Mouse (Mus musculus) heart, embryonic 11.5 days (tissue): ENCODE results near the gene Adgb. TPM values are rescaled to one million over a fixed set of nuclear protein-coding genes. Genes with fewer than 3 reads are reported as not detected.

Experiments
- ATAC-seq: fragments of 200-750 bp; cut with Nextera tagmentation; replicated peaks from 2 replicates; pipeline ENCODE4 v1.8.0; 2017; ENCODE audit warnings: moderate library complexity; ENCODE audit not compliant: insufficient number of reproducible peaks, low FRiP score, low TSS enrichment
- H3K27ac ChIP-seq: fragments of 300-500 bp; sonication (generic); 2 replicates; pipeline ENCODE4 v1.5.1; 2014; ENCODE audit warnings: mild to moderate bottlenecking, low read depth, low read length
- H3K27me3 ChIP-seq: fragments of 300-500 bp; sonication (generic); 2 replicates; pipeline ENCODE4 v1.6.1; 2014; ENCODE audit warnings: mild to moderate bottlenecking, low read length, mixed read lengths; ENCODE audit not compliant: control insufficient read depth, insufficient read depth
- H3K36me3 ChIP-seq: fragments of 300-500 bp; sonication (generic); 2 replicates; pipeline ENCODE4 v1.6.1; 2014; ENCODE audit warnings: mild to moderate bottlenecking, low read length, moderate library complexity, mixed read lengths; ENCODE audit not compliant: control insufficient read depth, insufficient read depth
- H3K4me1 ChIP-seq: fragments of 300-500 bp; sonication (generic); 2 replicates; pipeline ENCODE4 v1.6.1; 2014; ENCODE audit warnings: low read length; ENCODE audit not compliant: control insufficient read depth, insufficient read depth
- H3K4me2 ChIP-seq: fragments of 300-500 bp; sonication (generic); 2 replicates; pipeline ENCODE4 v1.6.1; 2014; ENCODE audit warnings: mild to moderate bottlenecking, moderate library complexity
- H3K4me3 ChIP-seq: fragments of 300-500 bp; sonication (generic); 2 replicates; pipeline ENCODE4 v1.5.1; 2014; ENCODE audit warnings: low read depth, low read length
- H3K9ac ChIP-seq: fragments of 300-500 bp; sonication (generic); 2 replicates; pipeline ENCODE4 v1.6.1; 2014; ENCODE audit warnings: mild to moderate bottlenecking, low read depth, low read length, moderate library complexity
- H3K9me3 ChIP-seq: fragments of 300-500 bp; sonication (generic); replicated peaks from 2 replicates; pipeline ENCODE4 v1.6.1; 2016; ENCODE audit warnings: low read length; ENCODE audit not compliant: control insufficient read depth
- WGBS: fragments of 180-500 bp; shearing (Covaris S2); extraction: QIAGEN DNeasy Blood & Tissue Kit; methylation state at CpG from one replicate; pipeline ENCODE4 v1.1.7; 2014; ENCODE audit not compliant: insufficient replicate concordance; 5-methylcytosine and 5-hydroxymethylcytosine counted together
- polyA plus RNA-seq: library from polyadenylated mRNA; unstranded; fragments of >200 nt; fragmentation: Nextera tagmentation; extraction: Ambion mirVana; gene quantifications from 2 replicates; pipeline ENCODE4 v1.2.1, GENCODE M21; 2014

Adgb gene
- polyA plus RNA-seq, 1 experiment from 2014 or later, result 0.24 TPM

DNA sequence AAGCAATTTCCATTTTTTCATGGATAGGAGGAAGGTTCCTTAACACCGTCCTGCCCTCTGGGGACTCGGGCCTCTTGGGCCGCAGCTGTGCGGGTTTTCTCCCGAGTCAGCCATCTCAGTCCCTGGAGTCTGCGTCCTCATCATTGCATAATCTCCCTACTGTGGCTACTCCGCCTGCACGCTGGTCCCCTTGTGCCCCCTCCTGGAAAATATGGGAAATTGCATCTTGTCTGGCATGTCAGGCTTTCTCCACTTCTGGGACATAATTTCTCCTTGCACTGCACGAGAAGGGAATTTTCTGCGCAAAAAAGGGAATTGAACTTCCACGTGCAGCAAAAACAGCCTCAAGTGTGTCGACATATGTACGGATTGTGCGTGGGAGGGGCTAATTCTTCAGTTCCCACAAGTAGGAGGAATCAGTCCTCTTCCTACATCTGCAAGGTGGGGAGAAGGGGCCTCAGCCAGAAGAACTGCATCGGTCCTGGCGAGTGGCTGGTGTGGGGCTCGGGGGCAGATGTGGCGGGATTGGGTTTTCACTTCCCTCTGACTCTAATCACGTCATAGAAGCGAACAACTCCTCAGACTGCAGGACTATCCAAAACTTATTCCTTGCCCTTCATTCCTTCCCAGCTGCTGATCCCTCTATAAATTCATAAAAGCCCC lies 150.9 kb downstream of the Adgb start:
- Histone ChIP-seq H3K36me3 (no peaks in the 10 kb centered on the region), H3K27me3 (no peaks in the 10 kb centered on the region), H3K4me1 (no peaks in the 10 kb centered on the region), H3K9me3 (no peaks in the 10 kb centered on the region), H3K4me3 (peak overlapping the region; percentile 10; the same call in 1 of the 2 replicates), H3K9ac (no peak overlapping the region), H3K27ac (no peak overlapping the region), H3K4me2 (peak overlapping the region; percentile 52)
- ATAC-seq, result peak; percentile 78
- WGBS, result 10% methylated on average over 20 of the region's 20 CpGs

- Histone ChIP-seq H3K4me3 (peak overlapping the region; percentile 10; the same call in 1 of the 2 replicates), H3K36me3 (no peaks in the 10 kb centered on the region), H3K9ac (no peak overlapping the region), H3K9me3 (no peaks in the 10 kb centered on the region), H3K4me2 (peak overlapping the region; percentile 52), H3K27ac (no peak overlapping the region), H3K4me1 (no peaks in the 10 kb centered on the region), H3K27me3 (no peaks in the 10 kb centered on the region)
- no peak for ATAC-seq
- 61% methylated on average over 10 of the region's 10 CpGs for WGBS
Observed at GRCm38 (mm10) chr10:10320364-10321083, 151.6 kb downstream of the Adgb start.

- Histone ChIP-seq H3K4me1 (no peaks in the 10 kb centered on the region), H3K27ac (no peak overlapping the region), H3K9ac (no peak overlapping the region), H3K27me3 (no peaks in the 10 kb centered on the region), H3K36me3 (no peaks in the 10 kb centered on the region), H3K9me3 (no peaks in the 10 kb centered on the region), H3K4me3 (no peak overlapping the region), H3K4me2 (no peak overlapping the region)
- WGBS, result 82% methylated on average over 3 of the region's 3 CpGs
- no peak for ATAC-seq
Observed at GRCm38 (mm10) chr10:10318086-10318485, 154.0 kb downstream of the Adgb start.

GRCm38 (mm10) chr10:10315631-10316030 lies 156.5 kb downstream of the Adgb start:
- H3K27me3 ChIP-seq, result no peaks in the 10 kb centered on the region
- H3K36me3 ChIP-seq, result no peaks in the 10 kb centered on the region
- no peak overlapping the region for H3K4me2 ChIP-seq
- 89% methylated on average over 2 of the region's 2 CpGs for WGBS
- ATAC-seq, result no peak
- H3K9me3 ChIP-seq, result no peaks in the 10 kb centered on the region
- H3K27ac ChIP-seq, result no peak overlapping the region
- no peak overlapping the region for H3K4me3 ChIP-seq
- no peak overlapping the region for H3K9ac ChIP-seq
- no peaks in the 10 kb centered on the region for H3K4me1 ChIP-seq

GRCm38 (mm10) chr10:10314521-10314920 lies 157.6 kb downstream of the Adgb start:
- ATAC-seq, result no peak
- H3K4me2 ChIP-seq, result no peak overlapping the region
- H3K4me3 ChIP-seq, result no peak overlapping the region
- H3K4me1 ChIP-seq, result no peaks in the 10 kb centered on the region
- 75% methylated on average over 5 of the region's 5 CpGs for WGBS
- no peaks in the 10 kb centered on the region for H3K9me3 ChIP-seq
- no peak overlapping the region for H3K27ac ChIP-seq
- H3K9ac ChIP-seq, result no peak overlapping the region
- H3K36me3 ChIP-seq, result no peaks in the 10 kb centered on the region
- H3K27me3 ChIP-seq, result no peaks in the 10 kb centered on the region

DNA sequence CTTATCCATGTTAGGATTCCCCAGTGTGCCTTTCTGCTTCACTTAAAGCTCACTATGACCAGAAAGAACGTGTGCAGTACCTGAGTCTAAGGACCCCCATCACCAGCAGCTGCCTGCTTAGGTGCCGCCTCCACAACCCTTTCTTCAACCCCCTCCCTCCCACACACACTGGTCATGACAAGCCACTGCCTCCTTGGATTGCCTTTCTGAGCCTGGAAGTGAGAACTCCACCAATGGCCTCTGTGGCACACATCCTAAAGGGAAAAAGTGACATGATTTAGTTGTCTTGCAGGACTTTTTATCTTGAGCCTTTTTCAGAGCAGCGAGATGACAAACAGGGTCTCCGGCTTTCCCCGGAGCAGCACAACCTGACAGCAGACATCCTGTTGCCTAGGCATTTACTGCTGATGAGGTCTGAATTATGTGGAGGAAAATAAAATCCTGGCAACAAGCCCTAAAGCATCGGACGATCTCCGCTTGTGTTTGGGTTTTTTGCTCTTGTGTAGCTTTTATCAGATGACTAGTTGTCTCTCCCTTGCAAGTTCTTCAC lies 162.2 kb downstream of the Adgb start:
- Histone ChIP-seq H3K9me3 (no peaks in the 10 kb centered on the region), H3K9ac (no peak overlapping the region), H3K4me2 (no peak overlapping the region), H3K27me3 (no peaks in the 10 kb centered on the region), H3K36me3 (no peaks in the 10 kb centered on the region), H3K4me3 (no peak overlapping the region), H3K4me1 (no peaks in the 10 kb centered on the region), H3K27ac (no peak overlapping the region)
- 60% methylated on average over 8 of the region's 8 CpGs for WGBS
- no peak for ATAC-seq

- no peaks in the 10 kb centered on the region for H3K36me3 ChIP-seq
- no peak overlapping the region for H3K27ac ChIP-seq
- H3K4me1 ChIP-seq, result no peaks in the 10 kb centered on the region
- no peak overlapping the region for H3K4me3 ChIP-seq
- H3K4me2 ChIP-seq, result no peak overlapping the region
- no peaks in the 10 kb centered on the region for H3K9me3 ChIP-seq
- no peak overlapping the region for H3K9ac ChIP-seq
- no peak for ATAC-seq
- 78% methylated on average over 4 of the region's 4 CpGs for WGBS
- H3K27me3 ChIP-seq, result no peaks in the 10 kb centered on the region
Observed at GRCm38 (mm10) chr10:10309056-10309455, 163.1 kb downstream of the Adgb start.

GRCm38 (mm10) chr10:10307384-10307783 lies 164.7 kb downstream of the Adgb start:
- 73% methylated on average over 5 of the region's 5 CpGs for WGBS
- no peaks in the 10 kb centered on the region for H3K27me3 ChIP-seq
- no peak overlapping the region for H3K4me2 ChIP-seq
- H3K4me3 ChIP-seq, result no peak overlapping the region
- ATAC-seq, result no peak
- no peak overlapping the region for H3K9ac ChIP-seq
- H3K27ac ChIP-seq, result no peak overlapping the region
- H3K36me3 ChIP-seq, result no peaks in the 10 kb centered on the region
- no peaks in the 10 kb centered on the region for H3K9me3 ChIP-seq
- no peaks in the 10 kb centered on the region for H3K4me1 ChIP-seq
